Mouse (Mus musculus): ENCODE measurements around the gene Ccdc58. TPM values are rescaled to one million over a fixed set of nuclear protein-coding genes. Genes with fewer than 3 reads are reported as not detected.

The Ccdc58 gene
- polyA plus RNA-seq, 1 experiment from 2014 or later, result 56.6 TPM

Other genes with a start within 250 kb of the Ccdc58 start
- 0.43 and 0.47 TPM in 2 replicates for gene Parp14, start 200.1 kb upstream of the Ccdc58 start, polyA plus RNA-seq (2016; fragmentation: Nextera tagmentation; extraction: Ambion mirVana)
- 2.3 and 2.4 TPM in 2 replicates for gene Parp9, start 133.2 kb upstream of the Ccdc58 start, polyA plus RNA-seq (2016; fragmentation: Nextera tagmentation; extraction: Ambion mirVana)
- 2.0 and 2.3 TPM in 2 replicates for gene Dtx3l, start 132.5 kb upstream of the Ccdc58 start, polyA plus RNA-seq (2016; fragmentation: Nextera tagmentation; extraction: Ambion mirVana)
- 84.0 and 86.8 TPM in 2 replicates for gene Kpna1, start 92.9 kb upstream of the Ccdc58 start, polyA plus RNA-seq (2016; fragmentation: Nextera tagmentation; extraction: Ambion mirVana)
- 12.6 and 13.2 TPM in 2 replicates for gene Wdr5b, start 30.5 kb upstream of the Ccdc58 start, polyA plus RNA-seq (2016; fragmentation: Nextera tagmentation; extraction: Ambion mirVana)
- 172 and 196 TPM in 2 replicates for gene Fam162a, start 91 bp upstream of the Ccdc58 start, polyA plus RNA-seq (2016; fragmentation: Nextera tagmentation; extraction: Ambion mirVana)
- gene Csta1, start 59.6 kb downstream of the Ccdc58 start, polyA plus RNA-seq (2016; fragmentation: Nextera tagmentation; extraction: Ambion mirVana), result not detected in 2 replicates
- 0.66 TPM in 1 of 2 replicates, not detected in the other for gene Stfa2l1, start 85.1 kb downstream of the Ccdc58 start, polyA plus RNA-seq (2016; fragmentation: Nextera tagmentation; extraction: Ambion mirVana)
- 2.7 and 3.3 TPM in 2 replicates for gene Gm5483, start 112.5 kb downstream of the Ccdc58 start, polyA plus RNA-seq (2016; fragmentation: Nextera tagmentation; extraction: Ambion mirVana)
- gene Gm5416, start 138.7 kb downstream of the Ccdc58 start, polyA plus RNA-seq (2016; fragmentation: Nextera tagmentation; extraction: Ambion mirVana), result not detected in 2 replicates
- gene 2010005H15Rik, start 149.8 kb downstream of the Ccdc58 start, polyA plus RNA-seq (2016; fragmentation: Nextera tagmentation; extraction: Ambion mirVana), result not detected in 2 replicates
- gene Stfa1, start 205.3 kb downstream of the Ccdc58 start, polyA plus RNA-seq (2016; fragmentation: Nextera tagmentation; extraction: Ambion mirVana), result 3.1 and 5.1 TPM in 2 replicates